Mouse (Mus musculus) brain, embryonic 14.5 days (tissue): ENCODE data around the gene Gm28042.

ENCODE experiments used
- CTCF ChIP-seq: fragments of 200-500 bp; IDR thresholded peaks from 2 replicates; pipeline ENCODE4 v1.5.1; 2012; ENCODE audit warnings: inconsistent platforms, mild to moderate bottlenecking, moderate library complexity, borderline replicate concordance; ENCODE audit not compliant: insufficient read depth, insufficient read length; ENCODE audit errors: extremely low read depth
- POLR2A ChIP-seq: fragments of 200-500 bp; IDR thresholded peaks from 2 replicates; pipeline ENCODE4 v1.6.1; 2012; ENCODE audit warnings: mild to moderate bottlenecking, inconsistent platforms, borderline replicate concordance; ENCODE audit not compliant: poor library complexity, insufficient read depth, insufficient read length, severe bottlenecking; ENCODE audit errors: extremely low read depth

DNA sequence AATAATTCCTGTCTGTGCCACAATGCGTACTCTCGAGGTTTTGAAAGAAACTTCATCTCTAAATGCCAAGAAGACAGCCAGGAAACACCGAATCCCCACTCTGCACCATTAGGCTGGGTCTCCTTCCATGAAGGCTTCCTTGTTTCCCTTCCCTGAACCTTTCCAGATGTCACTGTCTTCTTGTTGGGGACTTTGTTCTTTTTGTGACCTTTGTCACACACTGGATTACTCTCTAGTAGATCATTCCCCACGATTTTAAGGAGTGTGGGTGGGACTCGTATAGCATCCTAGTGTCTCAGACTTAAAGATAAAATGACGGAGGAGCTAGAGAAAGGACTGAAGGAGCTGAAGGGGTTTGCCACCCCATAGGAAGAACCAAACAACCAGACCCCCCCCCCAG is 36.4 kb upstream of the Gm28042 start:
- TF ChIP-seq POLR2A = no peak
- no peak for TF ChIP-seq CTCF
